Mouse (Mus musculus) c-Kit-positive CD71-positive TER-119-negative erythroid progenitor cells, embryonic 14.5 days (primary cell): ENCODE data around the gene Irf2bp2.

Experiments used
- DNase-seq: peaks from one replicate; pipeline ENCODE4 v3.0.0-alpha.2; 2013; ENCODE audit warnings: low read depth

Irf2bp2 gene

DNA sequence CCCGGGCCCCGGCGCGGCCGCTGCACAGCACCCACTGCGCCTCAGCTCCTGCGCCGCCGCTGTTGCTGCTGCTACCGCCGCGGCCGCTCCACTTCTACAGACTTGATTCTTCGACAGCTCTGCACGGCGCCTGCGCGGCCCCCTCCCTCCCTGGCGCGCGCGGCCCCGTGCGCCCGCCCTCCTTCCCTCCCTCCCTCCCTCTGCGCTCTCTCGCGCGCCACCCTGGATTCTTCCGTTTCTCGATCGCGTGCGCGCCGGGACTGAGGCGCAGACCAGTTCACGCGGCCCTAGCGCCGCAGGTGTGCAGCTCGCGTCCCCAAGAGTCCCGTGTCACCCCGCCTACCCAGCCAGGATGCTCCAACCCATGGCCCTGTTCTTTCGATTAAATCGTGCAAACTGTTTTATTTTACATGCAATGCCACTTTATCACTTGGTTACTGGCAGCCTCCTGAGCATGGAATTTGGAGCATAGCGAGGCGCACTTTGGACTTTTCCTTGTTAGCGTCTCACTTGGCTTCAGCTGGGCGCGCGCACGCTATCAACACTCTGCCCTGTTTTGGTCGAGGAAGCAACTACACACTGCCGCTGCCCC, at the start of gene Irf2bp2:
Gene Irf2bp2, minus strand, starts transcription at position 98 of the 592 bp plus-strand sequence.
- peak; percentile 88 for DNase-seq

DNA sequence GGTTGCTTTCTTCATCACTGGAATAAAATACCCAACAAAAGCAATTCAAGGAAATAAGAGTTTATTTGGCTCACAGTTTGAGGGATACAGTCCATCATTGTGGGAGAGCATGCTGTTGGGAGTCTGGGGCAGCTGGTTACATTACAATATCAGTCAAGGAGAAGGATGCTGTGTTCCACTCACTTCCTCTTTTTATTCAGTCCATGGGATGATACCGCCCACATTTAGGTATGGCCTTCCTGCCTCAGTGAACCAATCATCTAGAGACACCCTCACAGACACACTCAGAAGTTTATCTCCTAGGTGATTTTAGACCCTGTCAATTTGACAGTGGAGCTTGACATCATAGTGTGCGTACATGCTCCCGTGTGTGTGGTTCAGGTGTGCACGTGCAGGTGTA, 48.9 kb upstream of the Irf2bp2 start:
- DNase-seq = no peak

DNA sequence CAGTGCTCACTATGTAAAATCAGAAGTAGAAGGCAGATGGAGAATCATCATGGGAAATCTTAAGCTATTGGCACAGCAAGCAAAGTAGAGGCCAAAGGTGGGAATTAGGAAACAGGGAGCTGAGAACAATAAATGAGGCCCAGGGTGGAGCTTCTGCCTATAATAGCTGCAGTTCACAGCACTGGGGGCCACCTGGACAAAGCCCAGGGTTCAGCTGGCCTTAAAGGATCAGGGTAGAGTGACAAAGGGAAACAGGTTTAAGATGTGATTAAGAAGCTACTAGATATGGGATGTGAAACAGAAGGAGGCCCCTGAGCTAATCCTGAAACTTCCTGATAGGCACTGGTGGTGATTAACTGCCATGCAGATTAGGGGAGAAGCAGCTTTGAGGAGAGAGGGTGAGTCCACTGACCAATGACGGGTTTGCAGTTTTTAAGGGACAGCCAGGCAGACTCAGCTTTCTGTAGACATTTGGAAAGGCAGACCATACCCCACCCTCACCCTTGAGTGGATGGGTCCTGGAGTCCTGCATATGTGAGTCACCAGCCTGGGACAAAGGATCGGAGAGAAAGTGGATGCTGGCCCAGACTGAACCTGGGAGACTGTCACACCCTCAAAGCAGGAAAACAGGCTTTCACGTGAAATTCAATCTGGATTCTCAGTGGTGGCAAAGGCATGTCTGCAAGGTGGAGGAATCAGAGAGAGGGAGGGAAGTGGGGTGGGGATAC, 47.9 kb upstream of the Irf2bp2 start:
- DNase-seq = no peak

DNA sequence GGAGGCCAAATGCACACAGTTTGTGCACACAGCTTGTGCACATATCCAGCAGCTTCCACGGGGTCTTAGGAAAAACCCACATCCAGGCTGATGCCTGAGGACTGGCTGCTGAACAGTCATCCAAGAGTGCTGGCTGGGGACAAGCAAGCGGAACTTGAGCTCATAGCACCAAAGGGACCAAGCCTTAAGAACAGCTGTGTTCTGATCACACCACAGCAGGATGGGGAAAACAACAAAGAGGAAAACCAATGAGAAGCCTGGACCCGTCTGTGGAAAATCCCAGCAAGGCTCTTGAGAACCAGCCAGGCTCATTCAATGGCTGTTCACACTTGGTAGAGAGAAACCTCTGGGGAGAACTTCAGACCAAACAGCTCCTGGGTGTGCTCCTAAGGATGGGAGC, 45.4 kb upstream of the Irf2bp2 start:
- DNase-seq = no peak

DNA sequence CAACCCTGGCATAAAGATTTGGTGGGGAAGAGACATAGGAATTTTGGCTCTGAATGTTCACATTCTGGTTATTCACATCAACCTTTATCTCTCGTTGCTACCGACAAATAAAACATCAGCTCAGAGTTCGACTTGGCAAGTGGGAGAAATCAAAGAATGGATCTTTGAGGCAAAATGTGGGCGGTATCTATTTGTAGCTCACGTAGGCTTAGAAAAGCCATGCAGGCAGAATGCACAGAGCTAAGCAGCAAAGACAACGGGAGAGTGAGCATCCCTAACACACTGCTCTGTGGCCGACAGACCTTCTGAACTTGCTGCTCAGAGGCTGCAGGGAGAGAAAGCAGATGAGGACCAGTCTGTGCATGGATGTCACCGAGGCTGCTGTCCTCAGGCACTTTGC, 44.2 kb upstream of the Irf2bp2 start:
- no peak for DNase-seq

DNA sequence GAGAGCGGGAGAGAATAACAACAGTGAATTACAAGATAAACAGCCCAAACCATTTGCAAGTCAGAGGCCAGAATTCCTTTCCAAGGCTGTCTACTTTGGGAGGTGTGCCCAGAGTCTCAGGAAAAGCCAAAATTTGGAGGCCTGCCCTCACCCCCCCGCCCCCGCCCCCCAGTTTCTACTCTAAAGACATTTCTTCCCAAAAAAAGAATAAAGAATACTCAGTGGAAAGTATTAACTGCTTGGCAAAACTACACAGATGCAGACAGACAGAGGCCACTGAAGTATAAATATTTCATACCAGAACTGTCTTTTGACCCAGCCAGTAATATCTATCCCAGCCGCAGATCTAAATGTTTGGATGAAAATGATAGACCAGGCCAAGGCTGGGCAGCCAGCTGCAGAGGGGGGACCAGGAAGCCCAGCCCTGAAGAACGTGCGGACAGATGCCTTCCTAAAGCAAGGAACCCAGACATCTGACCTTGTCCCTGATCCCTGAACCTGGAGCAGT, 40.8 kb upstream of the Irf2bp2 start:
- no peak for DNase-seq

DNA sequence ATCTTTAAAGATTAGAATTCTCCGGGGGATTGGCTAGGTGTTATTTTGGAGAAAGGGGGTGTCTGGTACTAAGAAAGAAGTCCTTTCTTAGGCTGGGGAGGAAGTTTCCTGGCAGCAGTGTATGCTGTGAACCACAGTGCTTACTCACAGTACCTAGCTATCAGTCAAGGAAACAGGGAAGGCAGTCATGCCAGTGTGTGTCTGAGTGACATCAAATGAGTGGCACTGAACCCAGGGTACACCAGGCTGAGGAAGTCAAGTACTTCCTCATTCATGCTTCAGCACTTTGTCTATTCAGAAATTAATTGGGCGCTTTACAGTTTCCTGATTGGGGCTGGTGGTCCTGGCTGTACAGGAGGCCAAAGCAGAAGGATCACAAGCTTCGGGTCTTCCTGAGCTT, 34.8 kb upstream of the Irf2bp2 start:
- DNase-seq = no peak

DNA sequence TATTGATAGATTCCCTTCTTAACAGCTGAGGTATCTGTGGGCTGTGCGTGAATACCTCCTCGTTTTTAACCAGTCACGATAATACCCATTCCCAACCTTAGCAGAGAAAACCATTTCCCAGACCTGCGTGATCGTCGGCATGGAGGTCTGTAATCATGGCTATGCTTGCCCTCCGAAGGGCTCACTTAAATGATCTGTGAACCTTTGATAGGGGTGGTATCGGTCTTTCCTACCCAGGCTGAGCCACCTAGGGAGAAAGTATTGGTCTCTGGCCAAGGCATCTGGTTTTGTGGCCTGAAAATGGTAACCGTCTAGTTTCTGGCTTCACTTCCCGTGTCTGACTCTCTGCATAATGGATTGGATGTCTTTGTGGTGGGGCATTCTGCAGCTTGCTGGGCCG, 32.6 kb upstream of the Irf2bp2 start:
- DNase-seq = no peak

DNA sequence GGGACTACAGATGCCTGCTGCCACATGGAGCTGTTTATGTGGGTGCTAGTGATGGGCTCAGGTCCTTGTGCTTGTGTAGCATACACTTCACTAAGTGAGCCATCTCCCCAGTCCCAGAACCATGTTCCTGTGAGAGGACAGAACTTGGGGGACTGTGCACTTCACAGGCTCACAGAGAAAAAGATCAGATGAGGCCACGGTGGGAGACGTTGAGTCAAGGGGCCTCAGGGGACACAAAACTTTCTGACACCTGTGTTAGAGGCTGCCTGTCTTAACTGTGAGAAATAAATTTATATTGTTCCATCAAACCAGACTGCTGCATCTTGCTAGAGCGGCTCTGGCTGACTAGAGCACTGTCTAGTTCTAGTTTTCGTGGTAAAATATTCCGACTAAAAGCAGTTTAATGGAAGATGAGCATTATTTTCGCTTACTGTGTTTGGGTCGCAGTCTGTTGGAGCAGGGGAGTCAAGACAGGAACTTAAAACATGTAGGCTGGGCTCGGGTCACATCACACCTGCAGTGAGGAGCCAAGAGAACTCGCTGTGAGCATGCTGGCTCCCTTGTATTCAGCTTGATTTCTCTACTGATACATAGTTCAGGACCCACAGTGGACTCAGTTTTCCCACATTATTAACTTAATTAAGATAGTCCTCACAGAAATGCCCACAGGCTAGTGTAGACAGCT, 28.5 kb upstream of the Irf2bp2 start:
- no peak for DNase-seq

DNA sequence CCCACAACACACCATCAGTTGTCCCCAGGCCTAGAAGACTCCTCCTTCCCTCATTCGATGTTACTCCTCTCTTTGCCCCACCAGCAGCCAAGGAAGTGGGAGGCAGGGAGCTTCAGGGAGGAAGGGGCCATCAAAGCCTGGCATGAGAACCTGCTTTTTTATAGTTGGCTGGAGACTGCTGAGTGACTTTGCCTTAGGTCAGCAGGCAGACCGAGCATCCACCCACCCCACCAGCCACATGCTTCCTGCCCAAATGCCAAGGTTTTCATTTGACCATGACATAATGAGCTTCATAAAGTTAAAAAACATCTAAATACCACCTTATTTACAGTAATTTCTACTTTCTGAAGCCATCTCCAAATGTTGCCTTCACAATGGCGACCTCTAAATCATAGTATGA, 26.9 kb upstream of the Irf2bp2 start:
- no peak for DNase-seq

DNA sequence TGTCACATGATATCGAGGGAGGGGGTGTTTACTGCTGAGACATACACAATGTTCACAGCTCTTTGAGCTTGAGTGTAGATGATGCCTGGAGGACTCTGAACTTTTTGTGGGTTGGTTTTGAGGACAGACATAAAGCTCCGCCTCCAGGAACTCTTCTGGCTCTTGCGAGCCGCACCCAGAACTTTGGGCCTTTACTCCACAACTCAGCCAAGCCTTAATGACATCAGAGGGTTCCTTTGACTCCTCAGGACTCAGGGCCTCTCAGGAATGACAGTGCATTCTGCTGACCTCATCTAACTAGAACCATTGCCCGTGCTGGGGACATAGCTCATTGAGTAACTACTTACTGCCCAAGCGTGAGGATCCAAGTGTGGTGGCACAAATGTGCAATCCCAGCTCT, 25.7 kb upstream of the Irf2bp2 start:
- no peak for DNase-seq

DNA sequence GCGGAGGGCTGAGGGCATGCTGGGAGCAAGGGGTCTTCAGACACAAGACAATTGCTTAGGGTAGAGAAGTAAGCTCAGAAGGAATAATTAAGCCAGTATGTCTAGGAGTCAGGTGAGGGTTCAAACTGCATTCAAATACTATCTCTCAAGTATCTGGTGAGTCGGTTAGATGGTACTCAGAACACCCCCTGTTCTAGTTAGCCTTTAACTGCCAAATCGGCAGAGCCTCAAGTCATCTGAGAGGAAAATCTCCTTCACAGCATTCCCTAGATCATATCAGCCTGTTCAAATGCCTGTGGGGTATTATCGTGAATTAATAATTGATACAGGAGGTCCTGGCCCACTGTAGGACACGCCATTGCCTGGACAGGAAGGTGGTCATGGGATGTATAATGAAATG, 23.9 kb upstream of the Irf2bp2 start:
- no peak for DNase-seq

DNA sequence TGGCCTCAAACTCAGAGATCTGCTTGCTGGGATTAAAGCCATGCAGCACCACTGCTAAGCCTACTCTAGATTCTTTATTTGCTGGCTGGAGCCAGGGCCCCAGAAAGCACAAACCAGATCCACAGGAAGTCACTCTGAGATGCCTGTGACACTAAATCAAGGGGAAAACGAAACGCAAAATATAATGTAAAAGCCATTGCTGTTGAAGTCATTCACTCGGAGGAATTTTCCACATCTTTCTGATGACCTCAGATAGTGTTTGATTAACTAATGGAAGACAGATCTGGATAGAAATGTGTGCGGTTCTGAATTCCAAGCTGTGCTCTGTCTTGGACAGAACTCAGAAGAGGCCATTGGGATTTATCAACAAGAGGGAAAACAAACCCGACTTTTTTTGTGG, 22.9 kb upstream of the Irf2bp2 start:
- no peak for DNase-seq

DNA sequence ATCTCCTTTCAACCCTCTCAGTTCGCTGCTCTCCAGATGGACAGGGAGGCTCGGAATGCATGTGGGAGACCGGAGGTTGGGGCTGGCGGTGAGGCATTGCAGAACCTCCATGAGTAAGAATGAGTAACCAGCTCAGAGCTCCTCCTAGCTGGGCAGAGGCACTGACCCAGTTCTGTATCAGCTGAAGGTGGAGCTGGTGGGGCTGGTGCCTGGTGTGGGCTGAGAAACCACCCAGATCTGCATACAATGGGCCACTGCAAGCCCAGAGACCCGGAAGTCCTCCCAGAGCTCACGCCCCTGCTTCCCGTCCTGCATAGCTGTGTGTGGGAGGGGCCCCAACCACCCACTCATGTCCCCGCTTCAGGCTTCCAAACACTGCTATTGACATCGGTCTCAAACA, 22.0 kb upstream of the Irf2bp2 start:
- DNase-seq = no peak

DNA sequence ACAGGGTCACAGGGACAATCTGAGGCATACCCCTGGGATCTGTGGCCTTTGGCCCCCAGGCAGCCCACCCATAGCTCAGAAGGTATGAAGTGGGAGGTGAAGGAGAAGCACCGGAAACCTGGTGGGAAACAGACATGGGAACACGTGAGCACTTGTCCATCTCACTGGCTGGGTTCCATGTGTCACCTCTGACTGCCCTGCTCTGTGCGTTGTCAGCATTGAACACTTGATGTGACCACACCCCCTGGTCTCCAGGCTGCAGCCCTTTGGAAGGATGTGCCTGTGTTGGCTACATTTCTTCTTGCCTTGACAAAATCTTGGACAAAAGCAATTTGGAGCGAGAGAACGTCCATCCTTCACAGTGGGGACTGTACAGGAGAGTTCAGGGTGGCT, 20.9 kb upstream of the Irf2bp2 start:
- no peak for DNase-seq

DNA sequence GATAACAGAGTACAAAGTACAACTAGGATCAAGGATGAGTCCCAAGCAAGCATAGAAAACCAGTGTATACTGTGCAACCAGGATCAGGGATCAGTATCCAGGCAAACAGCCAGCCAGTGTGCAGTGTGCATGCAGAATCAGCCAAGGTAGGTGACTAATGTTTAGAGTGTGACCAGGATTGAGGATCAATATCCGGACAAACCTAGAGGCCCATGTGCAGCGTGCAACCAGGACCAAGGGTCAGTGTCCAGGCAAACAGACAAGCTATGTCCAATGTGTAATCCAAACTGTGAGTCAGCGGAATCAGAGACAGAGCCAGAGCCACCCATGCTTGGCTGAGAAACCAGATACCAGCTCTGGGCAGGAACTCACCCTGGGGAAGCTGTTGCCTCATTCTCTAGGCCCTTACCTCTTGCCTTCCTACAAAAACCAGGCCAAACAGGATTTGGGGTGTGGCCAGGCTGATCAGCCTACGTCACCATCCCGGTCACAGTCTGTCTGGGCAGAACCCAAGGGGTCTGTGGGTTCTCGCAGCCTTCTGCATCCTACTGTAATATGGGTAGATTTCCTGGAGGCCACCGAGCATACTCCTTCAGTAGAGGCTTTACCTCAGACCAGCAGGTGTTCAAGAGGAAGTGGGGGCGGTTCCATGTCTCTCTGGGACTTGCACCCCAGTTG, 20.4 kb upstream of the Irf2bp2 start:
- DNase-seq = no peak

DNA sequence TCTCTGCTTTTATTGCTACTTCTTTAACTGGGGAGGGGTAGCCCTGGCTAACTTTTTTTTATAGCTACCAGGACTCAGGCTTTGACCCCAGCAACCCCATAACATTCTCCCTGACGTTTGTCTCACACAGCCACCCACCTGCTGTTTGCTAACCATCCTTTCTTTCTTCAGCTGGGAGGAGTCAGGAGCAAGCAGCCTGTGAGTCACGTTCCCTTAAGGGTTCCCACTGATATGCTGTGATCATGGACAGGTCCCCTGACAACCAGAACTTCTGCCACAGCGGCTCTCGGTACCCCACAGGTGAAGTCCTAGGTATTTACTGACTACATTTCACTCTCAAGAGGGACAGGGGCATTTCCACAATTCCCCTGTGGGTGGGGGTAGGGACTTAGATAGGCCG, 19.4 kb upstream of the Irf2bp2 start:
- no peak for DNase-seq

DNA sequence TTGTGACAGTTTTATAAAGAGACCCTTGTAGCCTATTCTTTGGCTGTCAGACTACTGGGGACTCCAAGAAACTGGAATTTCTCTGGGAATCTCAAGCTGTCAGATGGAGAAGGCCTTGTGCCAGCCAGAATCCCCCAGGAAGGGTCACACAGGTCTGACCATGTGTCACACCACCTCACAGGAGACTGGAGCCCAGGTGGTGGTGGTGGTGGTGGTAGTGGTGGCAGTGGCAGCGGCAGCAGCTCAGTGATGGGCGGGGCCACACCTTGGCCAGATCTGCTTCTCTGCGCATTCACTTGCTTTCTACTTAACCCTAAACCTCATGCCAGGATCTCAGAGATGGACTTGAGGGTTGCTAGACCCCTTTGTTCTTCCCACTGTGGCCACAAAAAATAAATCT, 19.0 kb upstream of the Irf2bp2 start:
- no peak for DNase-seq

DNA sequence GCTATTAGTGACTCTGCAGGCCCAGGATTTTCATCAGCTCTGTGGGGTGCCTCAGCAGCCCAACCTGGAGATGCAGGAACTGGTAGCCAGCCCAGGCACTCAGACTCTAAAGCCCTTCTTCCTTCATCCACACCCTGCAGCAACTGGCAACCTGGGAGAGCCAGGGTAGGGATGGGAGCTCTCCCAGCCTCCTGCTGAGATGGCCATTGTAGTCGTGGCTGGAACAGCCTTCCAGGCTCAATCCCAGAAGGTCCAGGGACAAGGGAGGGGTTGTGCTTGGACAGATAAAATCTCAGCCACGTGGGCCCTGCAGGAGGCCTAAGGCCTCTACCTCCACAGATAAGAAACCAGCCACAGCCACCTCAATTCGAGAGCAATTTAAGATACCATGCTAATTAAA, 16.9 kb upstream of the Irf2bp2 start:
- no peak for DNase-seq

DNA sequence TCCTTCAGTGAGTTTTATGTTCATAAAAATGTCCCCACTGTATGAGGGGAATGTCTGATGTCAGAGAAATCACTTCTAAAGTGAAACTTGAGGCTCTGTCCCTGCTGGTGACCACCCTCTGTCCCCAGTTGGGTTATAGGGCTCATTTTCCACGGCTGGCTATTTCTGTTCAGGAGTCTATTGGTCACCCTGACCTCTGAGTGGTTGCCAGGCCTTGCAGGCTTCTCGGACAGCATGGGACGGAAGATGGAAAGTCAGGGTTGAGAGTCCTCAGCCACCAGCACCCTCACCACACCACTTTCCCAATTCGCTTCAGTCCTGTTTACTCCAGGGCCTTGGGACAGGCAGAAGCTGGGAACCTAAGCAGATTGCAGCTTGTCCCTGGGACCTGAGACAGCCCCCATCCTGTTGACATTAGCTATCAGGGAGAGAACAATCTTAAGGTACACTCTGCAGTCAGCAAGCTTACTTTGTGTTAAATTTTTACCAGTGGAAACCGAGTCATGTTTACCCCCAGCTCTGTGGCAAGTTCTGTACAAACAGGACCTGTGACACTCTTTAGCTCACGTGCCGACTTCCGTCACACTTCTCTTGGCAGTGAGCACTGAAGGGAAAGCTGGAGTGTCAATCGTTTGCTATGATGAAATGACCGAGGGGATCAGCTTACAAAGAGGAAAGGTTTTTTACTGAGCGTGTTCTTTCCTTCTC, 15.9 kb upstream of the Irf2bp2 start:
- DNase-seq = no peak

DNA sequence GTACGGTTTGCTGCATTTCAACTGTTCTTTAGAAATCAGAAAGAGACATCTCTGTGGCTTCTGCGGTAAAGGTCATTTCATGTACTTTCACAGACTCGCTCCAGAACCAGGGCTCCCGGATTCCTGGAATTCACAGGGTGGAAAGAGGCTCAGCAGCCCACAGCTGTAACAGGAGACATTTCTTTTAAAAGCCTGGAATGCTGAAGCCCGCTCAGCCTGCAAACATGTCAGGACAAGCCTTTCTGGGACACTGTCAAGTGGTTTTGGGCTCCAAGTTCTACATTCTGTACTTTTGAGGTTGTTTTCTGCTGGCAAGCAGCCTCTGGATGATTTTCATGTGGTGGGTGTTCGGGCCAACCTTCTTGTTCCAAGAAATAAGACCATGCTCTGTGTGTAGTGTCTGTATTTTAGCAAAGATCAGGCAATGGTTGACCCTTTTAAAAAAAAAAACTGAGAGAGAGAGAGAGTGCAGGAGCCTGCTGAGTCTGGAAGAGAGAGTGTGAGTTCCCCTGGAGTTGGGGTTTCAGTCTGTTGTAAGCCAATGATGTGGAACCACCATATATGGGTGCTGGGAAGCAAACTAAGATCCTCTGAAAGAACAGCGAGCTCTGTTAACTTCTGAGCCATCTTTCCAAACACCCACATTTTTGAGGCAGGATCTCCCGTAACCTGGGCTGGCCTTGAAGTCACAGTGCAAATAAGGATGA, 9.6 kb upstream of the Irf2bp2 start:
- DNase-seq = no peak

DNA sequence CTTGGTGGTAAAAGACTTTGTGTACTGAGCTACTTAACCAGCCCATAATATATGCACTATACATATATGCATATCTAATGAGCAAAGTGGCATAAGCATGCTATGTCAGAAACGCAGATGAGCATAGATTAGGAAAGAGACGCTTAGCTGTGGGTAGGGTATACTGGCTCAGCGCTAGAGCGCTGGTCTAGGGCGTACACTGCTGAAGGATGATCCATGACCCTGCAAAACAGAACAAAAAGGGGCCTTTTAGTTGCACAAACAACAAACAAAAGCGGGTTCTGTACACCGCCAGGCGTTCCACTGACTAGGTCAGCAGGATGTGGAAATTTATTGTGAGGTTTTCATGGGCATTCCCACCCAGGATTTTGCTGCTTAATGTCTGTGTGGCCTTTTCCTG, 8.9 kb upstream of the Irf2bp2 start:
- DNase-seq = no peak
